Mouse (Mus musculus): ENCODE data around the gene Runx1. TPM values are rescaled to one million over a fixed set of nuclear protein-coding genes. Genes with fewer than 3 reads are reported as not detected.

Runx1 gene
- total RNA-seq, 4 experiments from 2014 or later: 0.59 to 9.4 (median 4.7) TPM

- no peak for DNase-seq (ENCODE audit: low spot score in 2 of 2)
Observed at GRCm38 (mm10) chr16:92703850-92704249, 122.1 kb downstream of the Runx1 start.

GRCm38 (mm10) chr16:92699531-92700397 lies 126.2 kb downstream of the Runx1 start:
- DNase-seq (ENCODE audit: low spot score in 2 of 2): no peak

GRCm38 (mm10) chr16:92698612-92698998 lies 127.3 kb downstream of the Runx1 start:
- peak; percentile 46 to 75 for DNase-seq (ENCODE audit: low spot score in 2 of 2)

- DNase-seq (ENCODE audit: low spot score in 2 of 2): no peak
Observed at GRCm38 (mm10) chr16:92697737-92698611, 128.0 kb downstream of the Runx1 start.

GRCm38 (mm10) chr16:92697227-92697736 lies 128.7 kb downstream of the Runx1 start:
- DNase-seq (ENCODE audit: low spot score in 2 of 2): no peak

- DNase-seq (ENCODE audit: low spot score in 2 of 2): no peak
Observed at GRCm38 (mm10) chr16:92696411-92697015, 129.4 kb downstream of the Runx1 start.

- DNase-seq (ENCODE audit: low spot score in 2 of 2): no peak
Observed at GRCm38 (mm10) chr16:92695981-92696380, 130.0 kb downstream of the Runx1 start.

GRCm38 (mm10) chr16:92695200-92695921 lies 130.6 kb downstream of the Runx1 start:
- no peak for DNase-seq (ENCODE audit: low spot score in 2 of 2)

- DNase-seq (ENCODE audit: low spot score in 2 of 2): no peak
Observed at GRCm38 (mm10) chr16:92694496-92695106, 131.3 kb downstream of the Runx1 start.

- DNase-seq (ENCODE audit: low spot score in 2 of 2): no peak
Observed at GRCm38 (mm10) chr16:92690759-92691158, 135.2 kb downstream of the Runx1 start.

- no peak for DNase-seq (ENCODE audit: low spot score in 2 of 2)
Observed at GRCm38 (mm10) chr16:92688941-92689340, 137.0 kb downstream of the Runx1 start.

- DNase-seq (ENCODE audit: low spot score in 2 of 2): no peak
Observed at GRCm38 (mm10) chr16:92686978-92687377, 139.0 kb downstream of the Runx1 start.

- no peak for DNase-seq (ENCODE audit: low spot score in 2 of 2)
Observed at GRCm38 (mm10) chr16:92685766-92686315, 140.1 kb downstream of the Runx1 start.

GRCm38 (mm10) chr16:92684423-92685211 lies 141.3 kb downstream of the Runx1 start:
- no peak for DNase-seq (ENCODE audit: low spot score in 2 of 2)

- DNase-seq (ENCODE audit: low spot score in 2 of 2): no peak
Observed at GRCm38 (mm10) chr16:92676630-92677029, 149.3 kb downstream of the Runx1 start.

GRCm38 (mm10) chr16:92675677-92676076 lies 150.3 kb downstream of the Runx1 start:
- no peak for DNase-seq (ENCODE audit: low spot score in 2 of 2)

- no peak for DNase-seq (ENCODE audit: low spot score in 2 of 2)
Observed at GRCm38 (mm10) chr16:92674916-92675450, 151.0 kb downstream of the Runx1 start.

- DNase-seq (ENCODE audit: low spot score in 2 of 2): no peak
Observed at GRCm38 (mm10) chr16:92674121-92674816, 151.7 kb downstream of the Runx1 start.

All from layer of hippocampus, adult 8-10 months (tissue).